Mouse (Mus musculus) ovary, postnatal 10 days (tissue): Measurements from ENCODE around the gene Sec24b.

Experiments used
- DNase-seq: peaks from one replicate; pipeline ENCODE4 v3.0.0; 2022; ENCODE audit warnings: low spot score

Sec24b gene

DNA sequence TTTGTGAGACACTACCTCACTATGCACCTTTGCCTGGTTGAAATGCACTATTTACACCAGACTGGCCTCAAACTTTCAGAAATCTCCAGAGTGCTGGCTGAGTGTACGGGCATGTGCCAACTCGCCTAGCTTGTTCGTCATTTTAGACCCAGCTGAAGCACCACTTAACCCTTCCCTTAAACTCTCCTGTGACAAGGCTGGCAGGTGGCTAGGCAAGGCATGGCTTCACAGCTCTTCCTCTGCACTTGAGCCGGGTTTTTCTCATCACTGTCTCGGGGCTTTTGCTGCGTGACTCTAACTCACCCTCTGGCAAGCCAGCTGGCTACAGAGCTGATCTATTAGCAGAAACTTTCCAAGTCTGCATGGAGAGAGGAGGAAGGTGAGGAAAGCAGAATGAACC lies 6.8 kb downstream of the Sec24b start:
- no peak for DNase-seq

- DNase-seq: no peak
These were observed 7.8 kb downstream of the Sec24b start for GRCm38 (mm10) chr3:130053340-130054066.

DNA sequence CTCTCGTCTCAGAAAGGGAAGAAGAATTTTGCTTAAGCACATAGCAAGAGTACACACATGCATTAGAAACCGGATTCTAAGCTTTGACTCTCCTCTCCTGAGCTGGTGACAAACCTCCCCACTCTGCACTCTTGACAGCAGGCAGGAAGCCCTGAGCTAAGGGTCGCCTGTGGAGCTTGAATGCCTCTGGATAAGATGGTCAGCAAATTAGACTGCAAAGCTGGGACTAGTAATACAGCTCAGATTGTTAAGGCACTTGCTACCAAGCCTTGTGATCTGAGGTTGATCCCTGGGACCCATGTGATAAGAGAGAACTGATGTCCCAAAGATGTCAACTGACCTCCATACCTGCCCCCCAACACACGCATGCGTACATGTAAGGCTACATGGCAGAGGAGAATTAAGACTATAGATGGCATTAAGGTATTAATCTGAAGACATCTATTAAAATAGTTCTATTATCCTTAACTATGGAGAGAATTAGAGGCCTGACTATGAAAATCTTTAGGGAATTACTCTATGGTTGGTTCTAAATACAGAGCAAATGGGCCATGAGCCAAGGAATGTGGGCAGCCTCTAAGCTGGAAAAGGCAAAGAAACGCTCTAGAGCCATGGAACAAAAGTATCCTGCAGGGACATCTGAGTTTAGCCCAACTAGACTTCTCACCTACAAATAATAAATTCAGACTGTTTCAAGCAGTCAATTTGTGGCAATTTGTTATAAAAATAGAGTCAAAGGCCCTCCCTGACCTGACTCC lies 8.6 kb downstream of the Sec24b start:
- DNase-seq: no peak

DNA sequence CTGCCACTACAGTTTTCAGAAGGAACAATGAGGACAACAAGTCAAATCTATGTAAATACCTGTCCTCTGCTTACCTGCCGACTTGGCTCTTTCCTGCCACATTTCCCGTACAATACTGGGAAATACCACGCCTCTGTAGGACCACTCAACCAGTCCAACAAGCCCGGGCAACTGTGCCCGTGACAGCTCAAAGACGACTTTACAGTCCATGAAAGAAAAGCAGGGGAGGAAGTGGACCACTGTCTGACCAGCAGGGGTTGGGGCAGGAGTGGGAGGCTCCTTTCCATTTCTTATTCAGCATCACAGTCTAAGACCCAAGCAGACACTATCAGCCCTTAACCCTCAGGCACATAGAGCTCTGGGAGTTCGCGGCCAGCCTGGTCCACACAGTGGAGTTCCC lies 9.2 kb downstream of the Sec24b start:
- DNase-seq: no peak

DNA sequence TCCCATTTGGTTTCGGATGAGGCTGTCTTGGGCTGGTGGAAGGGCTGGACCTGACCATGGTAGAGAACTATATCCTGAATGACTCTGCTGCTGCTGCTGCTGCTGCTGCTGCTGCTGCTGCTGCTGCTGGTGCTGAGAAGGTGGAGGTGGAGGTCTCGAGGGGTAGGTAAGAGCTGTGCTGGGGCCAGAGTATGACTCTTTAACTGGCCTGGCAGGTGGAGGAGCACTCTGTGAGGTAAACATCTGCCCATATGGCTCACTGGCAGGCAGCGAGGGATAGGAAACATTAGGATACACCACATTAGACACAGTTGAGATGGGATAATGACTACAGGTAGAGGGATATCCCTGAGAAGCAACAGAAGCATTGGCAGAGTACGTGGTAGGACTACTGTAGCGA lies 20.6 kb downstream of the Sec24b start:
- no peak for DNase-seq

DNA sequence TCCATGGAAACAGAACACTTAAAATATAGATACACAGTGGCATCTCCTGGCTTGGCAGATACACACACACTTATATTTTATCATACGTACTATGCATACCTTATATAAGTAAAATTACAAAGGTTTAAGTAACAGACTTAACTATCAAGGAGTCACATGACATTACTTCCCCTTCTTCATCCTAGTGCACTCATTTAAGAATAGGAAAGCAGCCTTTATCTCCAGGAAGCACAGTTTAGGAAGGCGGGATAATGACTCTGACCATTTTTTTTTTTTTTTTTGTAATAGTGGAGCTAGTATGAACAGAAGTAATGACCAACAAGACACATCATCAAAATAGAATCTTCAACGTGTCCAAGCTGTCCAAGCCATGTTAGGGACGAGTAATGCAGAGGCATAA lies 21.3 kb downstream of the Sec24b start:
- no peak for DNase-seq

- no peak for DNase-seq
These were observed 32.6 kb downstream of the Sec24b start for GRCm38 (mm10) chr3:130028741-130029140.

DNA sequence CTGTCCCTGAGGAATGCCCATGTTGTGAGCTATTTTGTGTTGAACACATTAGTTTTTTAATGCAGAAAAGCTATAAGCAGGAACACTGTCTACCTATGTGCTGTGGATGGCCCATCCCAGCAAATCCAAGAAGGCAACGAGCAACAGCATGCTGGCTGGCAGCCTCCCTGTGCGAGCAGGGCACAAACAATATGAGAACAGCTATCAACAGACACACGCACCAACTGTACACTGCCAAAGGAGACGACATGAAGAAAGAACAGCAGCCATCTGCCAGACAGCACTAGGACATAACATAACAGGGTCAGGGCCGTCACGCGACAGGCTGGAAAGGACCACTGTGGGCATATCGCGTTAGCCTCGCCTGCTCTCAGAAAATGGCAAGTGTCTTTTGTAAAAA lies 35.2 kb downstream of the Sec24b start:
- DNase-seq: no peak

DNA sequence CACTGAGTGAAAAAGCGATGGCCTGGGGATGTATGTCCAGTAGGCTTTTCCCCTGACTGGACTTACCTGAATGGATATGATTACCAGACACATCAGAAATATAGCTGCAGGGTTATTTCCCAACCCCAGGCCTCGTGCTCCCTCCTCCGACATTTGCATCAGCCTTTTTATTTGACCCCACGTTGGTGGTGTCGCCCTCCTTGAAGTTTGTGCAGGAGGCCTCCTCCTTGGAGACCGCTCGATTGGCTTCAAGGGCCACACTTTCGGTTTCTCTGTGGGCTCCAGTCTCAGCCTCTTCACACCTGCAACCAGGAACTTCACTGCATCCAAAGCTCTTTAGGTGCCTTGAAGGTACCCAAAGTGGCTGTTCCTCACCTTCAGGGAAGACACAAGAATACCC lies 35.8 kb downstream of the Sec24b start:
- DNase-seq: no peak

- DNase-seq: no peak
These were observed 48.4 kb downstream of the Sec24b start for GRCm38 (mm10) chr3:130012943-130013342.

- DNase-seq: no peak
These were observed 50.1 kb downstream of the Sec24b start for GRCm38 (mm10) chr3:130011236-130011635.

GRCm38 (mm10) chr3:130006141-130006540 lies 55.2 kb downstream of the Sec24b start:
- DNase-seq: no peak

GRCm38 (mm10) chr3:130000926-130001325 lies 60.4 kb downstream of the Sec24b start:
- DNase-seq: no peak

DNA sequence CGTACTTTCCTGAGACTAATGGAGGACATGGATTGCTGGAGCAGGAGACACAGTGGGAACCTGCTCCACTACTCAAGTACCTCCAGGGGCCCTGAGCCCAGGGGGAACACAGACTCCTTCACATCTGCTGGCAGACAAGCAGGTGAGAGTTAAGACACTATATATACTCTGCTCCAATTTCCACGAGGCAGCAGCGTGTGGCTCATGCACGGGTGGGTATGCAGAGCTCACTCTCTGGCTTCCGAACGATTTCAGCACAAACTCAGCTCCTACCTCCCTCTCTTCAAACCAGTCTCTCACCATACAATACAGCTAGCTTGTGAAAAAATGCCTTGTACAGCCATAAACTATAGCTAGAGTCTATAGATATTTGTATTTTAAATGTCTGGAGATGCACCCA lies 62.8 kb downstream of the Sec24b start:
- DNase-seq: no peak

GRCm38 (mm10) chr3:129998001-129998400 lies 63.4 kb downstream of the Sec24b start:
- no peak for DNase-seq

GRCm38 (mm10) chr3:129997324-129997723 lies 64.0 kb downstream of the Sec24b start:
- DNase-seq: no peak

- no peak for DNase-seq
These were observed 74.1 kb downstream of the Sec24b start for GRCm38 (mm10) chr3:129987297-129987696.

- DNase-seq: no peak
These were observed 76.0 kb downstream of the Sec24b start for GRCm38 (mm10) chr3:129985335-129985734.

DNA sequence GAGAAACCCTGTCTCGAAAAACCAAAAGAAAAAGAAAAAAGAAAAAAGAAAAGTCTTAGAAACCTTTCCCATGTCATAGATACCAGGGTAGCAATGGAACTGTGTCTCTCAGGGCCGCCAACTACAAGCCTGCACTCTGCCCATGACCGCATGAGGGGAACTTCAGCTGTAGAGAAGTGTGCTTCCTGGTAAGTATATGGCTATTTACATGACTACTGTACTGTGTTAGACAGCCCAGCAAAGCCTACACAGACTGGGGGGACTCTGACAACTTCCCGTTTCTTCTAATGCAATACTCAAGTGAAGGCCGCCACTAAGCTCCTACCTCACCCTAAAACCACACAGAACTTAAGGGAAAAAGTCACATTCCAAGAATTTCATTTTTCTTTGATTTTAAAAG lies 76.6 kb downstream of the Sec24b start:
- no peak for DNase-seq

DNA sequence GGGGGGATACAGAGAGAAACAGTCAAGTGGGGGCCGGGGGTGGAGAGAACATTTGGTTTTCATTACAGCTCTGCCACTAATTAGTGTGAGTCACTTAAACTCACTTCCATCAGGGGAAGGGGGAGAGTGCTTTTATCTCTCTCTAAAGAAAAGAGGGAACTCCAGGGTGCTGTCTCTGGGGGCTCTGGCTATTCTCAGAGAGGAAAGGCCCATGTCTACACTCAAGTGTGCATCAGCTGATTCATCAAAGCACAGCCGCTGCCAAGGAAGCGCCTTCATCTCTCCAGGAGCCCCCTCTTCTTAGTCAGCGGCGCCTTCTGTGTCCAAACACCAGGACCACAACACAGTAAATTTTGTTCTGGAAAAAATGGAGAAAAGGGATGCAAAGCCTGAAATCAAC lies 79.1 kb downstream of the Sec24b start:
- no peak for DNase-seq

- DNase-seq: no peak
These were observed 79.6 kb downstream of the Sec24b start for GRCm38 (mm10) chr3:129981756-129982155.

GRCm38 (mm10) chr3:129979510-129979909 lies 81.8 kb downstream of the Sec24b start:
- DNase-seq: no peak

DNA sequence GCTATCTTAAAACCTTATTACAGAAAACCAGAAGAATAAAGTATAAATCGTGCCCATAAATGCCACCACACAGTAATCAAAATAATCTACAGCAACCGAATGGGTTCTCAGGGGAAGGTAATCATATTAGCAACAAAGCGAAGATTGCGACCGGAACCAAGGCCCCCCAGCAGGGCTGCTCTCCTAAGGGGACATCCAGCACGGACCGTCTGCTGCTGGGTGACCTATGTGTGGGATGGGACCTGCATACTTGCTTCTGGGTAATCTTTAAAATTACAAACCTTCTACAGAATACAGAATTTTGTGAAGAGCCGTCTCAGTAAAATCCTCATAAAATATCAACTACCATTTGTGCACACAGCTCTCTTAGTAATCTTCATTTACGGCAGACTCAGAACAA lies 82.6 kb downstream of the Sec24b start:
- no peak for DNase-seq

GRCm38 (mm10) chr3:129976317-129976716 lies 85.0 kb downstream of the Sec24b start:
- DNase-seq: no peak
